Mouse (Mus musculus) thymus, adult 2 months (tissue): Measurements from ENCODE around the gene Taok1.
A peak's percentile ranks its signal among the peaks of the same experiment; 100 is the strongest.

ENCODE experiments used
- CTCF ChIP-seq: fragments of 200-500 bp; IDR thresholded peaks from 2 replicates; pipeline ENCODE4 v1.5.1; 2012; ENCODE audit warnings: mild to moderate bottlenecking, control low read depth, low read length, moderate library complexity, borderline replicate concordance; ENCODE audit not compliant: control insufficient read depth, poor library complexity, insufficient read depth; ENCODE audit errors: extremely low read depth
- POLR2A ChIP-seq: fragments of 200-500 bp; IDR thresholded peaks from 2 replicates; pipeline ENCODE4 v1.6.1; 2012; ENCODE audit warnings: mild to moderate bottlenecking, low read length, control low read depth, moderate library complexity; ENCODE audit not compliant: control insufficient read depth, poor library complexity, insufficient read depth; ENCODE audit errors: extremely low read depth

DNA sequence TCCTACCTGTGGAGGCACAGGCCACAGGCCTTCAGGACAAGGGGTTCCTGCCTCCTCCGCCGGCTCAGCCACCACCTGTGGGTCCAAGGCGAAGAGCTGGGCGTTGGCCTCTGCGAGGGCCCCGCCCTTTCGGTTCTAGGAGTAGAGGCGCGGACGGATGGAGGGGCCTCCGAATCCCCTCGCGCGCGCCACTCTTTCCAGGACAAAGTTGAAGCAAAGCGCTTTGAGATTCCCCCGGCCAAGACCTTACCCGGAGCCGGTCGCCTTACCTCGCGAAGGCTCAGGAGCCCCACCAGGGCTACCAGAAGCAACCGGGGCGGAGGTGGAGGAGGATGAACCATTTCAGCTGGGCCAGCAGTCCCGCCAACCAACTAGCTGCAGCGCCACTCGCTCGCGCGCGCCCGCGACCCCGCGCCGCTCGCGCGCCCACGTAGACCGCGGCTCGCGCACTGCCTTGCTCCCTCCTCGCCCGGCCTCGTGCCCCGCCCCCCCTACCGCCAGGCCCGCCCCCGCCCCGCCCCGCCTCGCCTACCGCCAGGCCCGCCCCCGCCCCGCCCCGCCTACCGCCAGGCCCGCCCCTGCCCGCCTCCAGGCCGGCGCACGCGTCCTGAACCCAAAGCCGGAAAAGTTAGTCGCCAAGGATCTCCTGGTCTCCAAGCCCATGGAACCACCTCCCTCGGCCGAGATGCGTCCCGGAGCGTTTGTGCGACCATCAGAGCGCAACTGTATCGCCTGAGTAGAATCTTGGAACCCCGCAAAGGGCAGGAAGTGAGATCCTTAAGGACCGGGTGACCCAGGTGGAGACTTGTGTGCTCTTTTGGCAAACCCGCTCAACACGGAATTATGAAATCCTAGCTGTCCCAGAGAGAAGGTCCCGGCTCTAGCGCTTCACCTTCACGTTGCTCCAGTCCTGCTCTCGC is 94.5 kb downstream of the Taok1 start:
- TF ChIP-seq CTCF = peak; percentile 11; the same call in 1 of the 2 replicates
- peak; percentile 77 for TF ChIP-seq POLR2A
